Mouse (Mus musculus): ENCODE data around the gene Myh9. TPM values are rescaled to one million over a fixed set of nuclear protein-coding genes. Genes with fewer than 3 reads are reported as not detected.

The Myh9 gene
- polyA plus RNA-seq, 1 experiment = 29.9 TPM

- TF ChIP-seq POLR2A (IDR thresholded peaks at IDR 0.05; ENCODE audit: borderline replicate concordance, extremely low read depth, insufficient read depth, insufficient read length, poor library complexity, severe bottlenecking) (no peak), CTCF (IDR thresholded peaks at IDR 0.05; ENCODE audit: borderline replicate concordance, extremely low read depth, insufficient read depth, insufficient read length) (no peak)
- no peak for DNase-seq (ENCODE audit: low read depth)
Observed at GRCm38 (mm10) chr15:77793094-77793493, 48.9 kb downstream of the Myh9 start.

- no peak for DNase-seq (ENCODE audit: low read depth)
- TF ChIP-seq CTCF (IDR thresholded peaks at IDR 0.05; ENCODE audit: borderline replicate concordance, extremely low read depth, insufficient read depth, insufficient read length) (no peak), POLR2A (IDR thresholded peaks at IDR 0.05; ENCODE audit: borderline replicate concordance, extremely low read depth, insufficient read depth, insufficient read length, poor library complexity, severe bottlenecking) (no peak)
Observed at GRCm38 (mm10) chr15:77792056-77792455, 49.9 kb downstream of the Myh9 start.

GRCm38 (mm10) chr15:77790656-77791405 is 51.1 kb downstream of the Myh9 start:
- no peak for DNase-seq (ENCODE audit: low read depth)
- TF ChIP-seq POLR2A (IDR thresholded peaks at IDR 0.05; ENCODE audit: borderline replicate concordance, extremely low read depth, insufficient read depth, insufficient read length, poor library complexity, severe bottlenecking) (no peak), CTCF (IDR thresholded peaks at IDR 0.05; ENCODE audit: borderline replicate concordance, extremely low read depth, insufficient read depth, insufficient read length) (no peak)

GRCm38 (mm10) chr15:77789186-77789585 is 52.8 kb downstream of the Myh9 start:
- TF ChIP-seq POLR2A (IDR thresholded peaks at IDR 0.05; ENCODE audit: borderline replicate concordance, extremely low read depth, insufficient read depth, insufficient read length, poor library complexity, severe bottlenecking) = no peak
- DNase-seq (ENCODE audit: low read depth) = no peak

- TF ChIP-seq POLR2A (IDR thresholded peaks at IDR 0.05; ENCODE audit: borderline replicate concordance, extremely low read depth, insufficient read depth, insufficient read length, poor library complexity, severe bottlenecking) (no peak), CTCF (IDR thresholded peaks at IDR 0.05; ENCODE audit: borderline replicate concordance, extremely low read depth, insufficient read depth, insufficient read length) (no peak)
- peak; percentile 23 for DNase-seq (ENCODE audit: low read depth)
Observed at GRCm38 (mm10) chr15:77788356-77788755, 53.6 kb downstream of the Myh9 start.

GRCm38 (mm10) chr15:77785807-77786206 is 56.2 kb downstream of the Myh9 start:
- TF ChIP-seq CTCF (IDR thresholded peaks at IDR 0.05; ENCODE audit: borderline replicate concordance, extremely low read depth, insufficient read depth, insufficient read length) (no peak), POLR2A (IDR thresholded peaks at IDR 0.05; ENCODE audit: borderline replicate concordance, extremely low read depth, insufficient read depth, insufficient read length, poor library complexity, severe bottlenecking) (no peak)

GRCm38 (mm10) chr15:77784039-77784824 is 57.7 kb downstream of the Myh9 start:
- DNase-seq (ENCODE audit: low read depth) = no peak
- TF ChIP-seq CTCF (IDR thresholded peaks at IDR 0.05; ENCODE audit: borderline replicate concordance, extremely low read depth, insufficient read depth, insufficient read length) (no peak), POLR2A (IDR thresholded peaks at IDR 0.05; ENCODE audit: borderline replicate concordance, extremely low read depth, insufficient read depth, insufficient read length, poor library complexity, severe bottlenecking) (no peak)

More at GRCm38 (mm10) chr15:77785807-77786206, 56.2 kb downstream of the Myh9 start:
- DNase-seq (ENCODE audit: low read depth) = no peak

GRCm38 (mm10) chr15:77782449-77783014 is 59.4 kb downstream of the Myh9 start:
- no peak for DNase-seq (ENCODE audit: low read depth)
- TF ChIP-seq CTCF (IDR thresholded peaks at IDR 0.05; ENCODE audit: borderline replicate concordance, extremely low read depth, insufficient read depth, insufficient read length) (peak; percentile 38; the same call in 1 of the 2 replicates), POLR2A (IDR thresholded peaks at IDR 0.05; ENCODE audit: borderline replicate concordance, extremely low read depth, insufficient read depth, insufficient read length, poor library complexity, severe bottlenecking) (no peak)

GRCm38 (mm10) chr15:77775186-77775963 is 66.6 kb downstream of the Myh9 start:
- TF ChIP-seq CTCF (IDR thresholded peaks at IDR 0.05; ENCODE audit: borderline replicate concordance, extremely low read depth, insufficient read depth, insufficient read length) = peak; percentile 99
- no peak for TF ChIP-seq POLR2A (IDR thresholded peaks at IDR 0.05; ENCODE audit: borderline replicate concordance, extremely low read depth, insufficient read depth, insufficient read length, poor library complexity, severe bottlenecking)

GRCm38 (mm10) chr15:77774303-77774702 is 67.7 kb downstream of the Myh9 start:
- DNase-seq (ENCODE audit: low read depth) = no peak
- TF ChIP-seq CTCF (IDR thresholded peaks at IDR 0.05; ENCODE audit: borderline replicate concordance, extremely low read depth, insufficient read depth, insufficient read length) (no peak), POLR2A (IDR thresholded peaks at IDR 0.05; ENCODE audit: borderline replicate concordance, extremely low read depth, insufficient read depth, insufficient read length, poor library complexity, severe bottlenecking) (no peak)

More at GRCm38 (mm10) chr15:77775186-77775963, 66.6 kb downstream of the Myh9 start:
- DNase-seq (ENCODE audit: low read depth) = peak; percentile 80

Data from brain, embryonic 14.5 days (tissue).